ENCODE assay signal across 19 mouse cellular contexts in genomic region chr1:21349341-21349740, GRCm38 (mm10). TPM values are rescaled to one million over a fixed set of nuclear protein-coding genes. Genes with fewer than 3 reads are reported as not detected.
DNase-seq lines count a peak whose midpoint lies in the region; ATAC-seq lines count a peak whose summit lies in the region.
"Had no signal": no experiment of that assay in that cellular context is flagged by ENCODE, and none has a peak within 500 bp of the region (broad histone marks: within the 10 kb centered on the region; RNA-seq: fewer than 3 reads in every experiment).

Khdc1a (plus strand) TSS chr1:21349641.

- DNase-seq in thymus, postnatal 10 days (ENCODE audit: low spot score in 2 of 2) = no peak
- DNase-seq: adrenal gland, adult 2 months; adrenal gland, adult 8-10 months; adrenal gland, postnatal 10 days; adrenal gland, postnatal 14 days; adrenal gland, postnatal 25 days; adrenal gland, postnatal 36 days; B cell, adult 2 months; cerebellum, adult 11 months; cerebellum, adult 11-12 months; cerebellum, adult 18-20 months; cerebellum, adult 2 months had no signal

- no peak for ATAC-seq in monocyte, adult 5-6 weeks (replicated peaks; ENCODE audit: insufficient number of reproducible peaks, low FRiP score, low TSS enrichment, poor library complexity, severe bottlenecking)
- ATAC-seq: activated CD4-positive, CD25-positive, alpha-beta regulatory T cell, adult 4 months; Patski had no signal

RNA-seq across cellular contexts. Expression of gene Khdc1a, which starts in this region (rescaled TPM):
- total RNA-seq in monocyte, adult 5-6 weeks (2017) = 19.4 to 73.2 TPM (median 24.2 TPM) in 3 replicates
- total RNA-seq: adrenal gland, adult 18-20 months; adrenal gland, adult 2 months; adrenal gland, adult 8-10 months; adrenal gland, postnatal 10 days; adrenal gland, postnatal 14 days; adrenal gland, postnatal 25 days; adrenal gland, postnatal 36 days; adrenal gland, postnatal 4 days; CH12.LX; ES-E14 had no signal
